Mouse (Mus musculus) layer of hippocampus, adult 9-10 months (tissue): ENCODE measurements around the gene Olfr728.

ENCODE experiments used
- DNase-seq: peaks from one replicate; pipeline ENCODE4 v3.0.0; 2022; ENCODE audit warnings: low spot score

Gene Olfr728

GRCm38 (mm10) chr14:50142580-50142979 is at the start of gene Olfr728:
TSS of gene Olfr728 (minus strand) at chr14:50142680.
- DNase-seq: no peak

DNA sequence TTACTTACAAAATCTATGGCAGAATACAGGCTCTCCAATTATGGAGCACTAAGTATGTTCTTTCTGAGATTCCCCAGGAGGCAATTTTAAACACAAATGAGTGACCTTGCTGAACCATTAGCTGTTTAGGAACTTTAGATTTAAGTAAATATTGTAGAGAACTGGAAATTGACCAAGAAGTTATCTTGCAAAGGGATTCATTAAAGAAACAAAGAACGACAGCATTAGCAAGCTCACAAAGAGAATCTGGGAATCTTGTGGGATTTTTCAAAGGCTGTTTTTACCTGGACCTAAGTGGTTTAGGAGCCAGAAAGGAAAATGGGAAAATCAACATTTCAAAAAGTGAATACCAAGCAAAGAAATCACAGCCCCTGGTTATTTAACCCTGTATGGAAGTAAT is 45.6 kb upstream of the Olfr728 start, which contains the start of gene Olfr730:
Gene Olfr730, minus strand, starts transcription at position 101 of the 400 bp plus-strand sequence.
- DNase-seq: no peak

GRCm38 (mm10) chr14:50152810-50153209 is 10.3 kb upstream of the Olfr728 start, which contains the start of gene Olfr729:
TSS of gene Olfr729 (minus strand) at chr14:50152910.
- no peak for DNase-seq

GRCm38 (mm10) chr14:50122886-50123285 is 19.6 kb downstream of the Olfr728 start, which contains the start of gene Olfr727:
TSS of gene Olfr727 (plus strand) at chr14:50123186.
- no peak for DNase-seq

GRCm38 (mm10) chr14:50090853-50091252 is 51.6 kb downstream of the Olfr728 start, which contains the start of gene Olfr726:
TSS of gene Olfr726 (minus strand) at chr14:50090953.
- DNase-seq: no peak
